Mouse (Mus musculus): ENCODE measurements around the gene Pigp.

GRCm38 (mm10) chr16:94420498-94420897 is 48.9 kb upstream of the Pigp start:
- TF ChIP-seq FLI1 (IDR thresholded peaks at IDR 0.05; ENCODE audit: low read length) (no peak), GATA1 (IDR thresholded peaks at IDR 0.05; ENCODE audit: borderline replicate concordance, low read length) (no peak)

Data from megakaryocyte, embryonic 14.5 days (primary cell).